Mouse (Mus musculus) heart, adult 2 months (tissue): ENCODE measurements at regions not wholly inside any gene's neighbourhood (a gene's known extent, or its start where the extent isn't known, plus 50 kb on each side); places are given as distances from the start of the nearest gene placed in this dataset.

Experiments
- CTCF ChIP-seq: fragments of 200-600 bp; IDR thresholded peaks from 2 replicates; pipeline ENCODE4 v1.8.1; 2022; ENCODE audit warnings: antibody characterized with exemption, mild to moderate bottlenecking, moderate library complexity
- EP300 ChIP-seq: fragments of 200-500 bp; IDR thresholded peaks from 2 replicates; pipeline ENCODE4 v1.6.1; 2011; ENCODE audit warnings: low read depth, low read length, control low read depth; ENCODE audit not compliant: insufficient read depth
- POLR2A ChIP-seq: fragments of 200-500 bp; IDR thresholded peaks from 2 replicates; pipeline ENCODE4 v1.6.1; 2011; ENCODE audit warnings: mild to moderate bottlenecking, low read depth, low read length, control low read depth; ENCODE audit not compliant: insufficient read depth

GRCm38 (mm10) chr8:112191846-112192245 lies 177.0 kb upstream of the Gm6793 start:
- TF ChIP-seq CTCF (no peak), EP300 (no peak), POLR2A (no peak)
